ENCODE assay signal across 10 mouse cellular contexts in the genomic region with DNA sequence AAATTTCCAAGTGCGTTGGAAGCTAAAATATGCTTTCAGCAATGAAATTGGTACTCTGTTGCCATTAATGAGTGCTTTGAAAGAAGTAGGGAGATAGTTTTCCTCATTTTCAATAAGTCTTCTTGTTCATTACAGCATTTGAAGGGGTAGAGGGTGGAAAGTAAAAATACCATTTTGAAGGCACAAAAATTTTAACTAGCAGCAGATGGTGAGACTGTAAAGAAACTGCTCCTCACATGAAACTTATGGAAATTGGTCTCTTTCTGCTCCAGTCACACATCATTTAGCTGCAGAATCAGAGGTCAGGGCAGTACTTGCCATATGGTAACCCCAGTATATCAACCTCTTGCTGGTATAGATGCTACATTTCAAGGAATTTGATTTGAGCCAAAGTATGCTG.
"Had no signal": no experiment of that assay in that cellular context is flagged by ENCODE, and none has a peak within 500 bp of the region (broad histone marks: within the 10 kb centered on the region; RNA-seq: fewer than 3 reads in every experiment).

No protein-coding gene starts in this region.

- H3K27ac ChIP-seq: limb, embryonic 13.5 days; liver, embryonic 14.5 days; midbrain, embryonic 13.5 days; stomach, embryonic 15.5 days had no signal

- H3K27me3 ChIP-seq: limb, embryonic 13.5 days; midbrain, embryonic 13.5 days; stomach, embryonic 15.5 days had no signal

- H3K4me3 ChIP-seq: limb, embryonic 13.5 days; midbrain, embryonic 13.5 days; stomach, embryonic 15.5 days had no signal

- DNase-seq: kidney, adult 8-10 months; kidney, postnatal 25 days; layer of hippocampus, postnatal 36 days; lung, adult 18-20 months; thymus, postnatal 36 days had no signal

- H3K9ac ChIP-seq: limb, embryonic 13.5 days; liver, embryonic 14.5 days; midbrain, embryonic 13.5 days; stomach, embryonic 15.5 days had no signal

- H3K4me1 ChIP-seq: limb, embryonic 13.5 days; midbrain, embryonic 13.5 days; stomach, embryonic 15.5 days had no signal

- H3K4me2 ChIP-seq: limb, embryonic 13.5 days; midbrain, embryonic 13.5 days; stomach, embryonic 15.5 days had no signal

- H3K36me3 ChIP-seq: limb, embryonic 13.5 days; midbrain, embryonic 13.5 days; stomach, embryonic 15.5 days had no signal

- H3K9me3 ChIP-seq: limb, embryonic 13.5 days; midbrain, embryonic 13.5 days; stomach, embryonic 15.5 days had no signal

- ATAC-seq: intestine, postnatal 0 days; midbrain, embryonic 13.5 days had no signal
